Mouse (Mus musculus): ENCODE data around the gene Trpv3. TPM values are rescaled to one million over a fixed set of nuclear protein-coding genes. Genes with fewer than 3 reads are reported as not detected.
"Not testable (repeated sequence)": the region's sequence is repeated elsewhere in the genome, so short reads cannot be mapped to it uniquely, and the experiment has no call there.

Gene Trpv3
- polyA plus RNA-seq, 1 experiment from 2014 or later, result 0.04 TPM

DNA sequence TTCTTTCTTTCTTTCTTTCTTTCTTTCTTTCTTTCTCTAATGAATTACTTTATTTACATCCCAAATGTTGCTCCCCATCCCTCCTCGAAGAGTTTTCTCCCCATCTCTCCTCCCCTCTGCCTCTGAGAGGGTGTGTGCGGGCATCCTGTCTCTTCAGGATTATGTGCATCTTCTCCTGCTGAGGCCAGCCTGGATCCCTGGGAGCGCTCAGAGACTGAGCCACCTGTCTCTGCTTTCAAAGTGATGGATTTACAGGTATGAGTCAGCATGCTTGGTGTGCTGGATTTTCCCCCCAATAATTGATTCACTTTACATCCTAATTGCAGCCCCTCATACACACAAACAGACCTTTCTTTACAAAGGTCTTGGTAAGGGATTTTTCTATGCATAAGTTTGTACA, 48.8 kb downstream of the Trpv3 start:
- H3K4me2 ChIP-seq (replicated peaks), result no peak overlapping the region
- no peak for ATAC-seq
- no peaks in the 10 kb centered on the region for H3K9me3 ChIP-seq
- no peak overlapping the region for H3K27ac ChIP-seq
- H3K36me3 ChIP-seq, result no peaks in the 10 kb centered on the region
- no peaks in the 10 kb centered on the region for H3K4me1 ChIP-seq (replicated peaks)
- WGBS, result 46% methylated on average over 3 of the region's 3 CpGs
- no peak overlapping the region for H3K9ac ChIP-seq
- H3K27me3 ChIP-seq (replicated peaks), result no peaks in the 10 kb centered on the region
- H3K4me3 ChIP-seq (replicated peaks), result no peak overlapping the region

DNA sequence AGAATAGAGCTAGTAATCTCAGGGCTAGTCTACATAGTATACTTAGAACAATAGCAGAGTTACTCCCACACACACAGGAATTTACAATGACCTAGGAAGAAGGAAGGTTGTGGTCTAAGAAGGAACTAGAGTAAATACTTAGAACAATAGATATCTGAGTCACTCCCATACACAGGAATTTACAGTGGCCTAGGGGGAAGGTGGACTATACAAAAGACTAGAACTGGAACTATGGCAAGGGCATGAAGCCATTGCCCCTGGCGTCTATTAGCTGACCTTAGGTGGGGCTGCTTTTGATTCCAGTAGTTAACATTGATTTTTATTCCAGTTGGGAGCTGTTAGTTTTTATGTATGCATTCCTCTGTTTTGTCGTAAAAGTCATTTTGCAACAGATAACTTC, 51.4 kb downstream of the Trpv3 start:
- not testable (repeated sequence) for H3K4me3 ChIP-seq (replicated peaks); H3K4me1 ChIP-seq (replicated peaks); H3K9me3 ChIP-seq; ATAC-seq; H3K27ac ChIP-seq; H3K4me2 ChIP-seq (replicated peaks); H3K36me3 ChIP-seq; H3K27me3 ChIP-seq (replicated peaks); H3K9ac ChIP-seq
- 77% methylated on average over 2 of the region's 2 CpGs for WGBS

DNA sequence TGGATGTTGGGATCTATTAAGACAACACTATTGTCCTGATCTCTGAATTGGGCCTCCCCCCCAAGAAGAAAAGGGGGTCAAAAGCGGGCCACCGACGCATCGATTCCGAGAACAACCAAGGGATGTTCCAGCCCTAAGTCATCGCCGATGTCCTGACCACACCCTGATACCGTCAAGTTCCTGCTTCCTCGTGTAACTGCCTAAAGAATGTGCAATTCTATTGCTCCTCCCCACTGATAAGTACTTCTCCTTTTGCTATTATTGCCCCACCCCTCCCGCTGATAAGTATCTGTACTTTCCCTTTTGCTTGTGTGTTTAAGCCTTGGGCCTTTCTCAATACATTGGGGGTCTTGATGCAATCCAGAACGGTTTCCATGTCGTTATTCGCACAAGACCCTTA, 53.9 kb downstream of the Trpv3 start:
- 89% methylated on average over 13 of the region's 13 CpGs for WGBS
- not testable (repeated sequence) for H3K4me3 ChIP-seq (replicated peaks); H3K27ac ChIP-seq; H3K36me3 ChIP-seq; H3K4me2 ChIP-seq (replicated peaks); ATAC-seq; H3K9ac ChIP-seq; H3K27me3 ChIP-seq (replicated peaks); H3K4me1 ChIP-seq (replicated peaks); H3K9me3 ChIP-seq

DNA sequence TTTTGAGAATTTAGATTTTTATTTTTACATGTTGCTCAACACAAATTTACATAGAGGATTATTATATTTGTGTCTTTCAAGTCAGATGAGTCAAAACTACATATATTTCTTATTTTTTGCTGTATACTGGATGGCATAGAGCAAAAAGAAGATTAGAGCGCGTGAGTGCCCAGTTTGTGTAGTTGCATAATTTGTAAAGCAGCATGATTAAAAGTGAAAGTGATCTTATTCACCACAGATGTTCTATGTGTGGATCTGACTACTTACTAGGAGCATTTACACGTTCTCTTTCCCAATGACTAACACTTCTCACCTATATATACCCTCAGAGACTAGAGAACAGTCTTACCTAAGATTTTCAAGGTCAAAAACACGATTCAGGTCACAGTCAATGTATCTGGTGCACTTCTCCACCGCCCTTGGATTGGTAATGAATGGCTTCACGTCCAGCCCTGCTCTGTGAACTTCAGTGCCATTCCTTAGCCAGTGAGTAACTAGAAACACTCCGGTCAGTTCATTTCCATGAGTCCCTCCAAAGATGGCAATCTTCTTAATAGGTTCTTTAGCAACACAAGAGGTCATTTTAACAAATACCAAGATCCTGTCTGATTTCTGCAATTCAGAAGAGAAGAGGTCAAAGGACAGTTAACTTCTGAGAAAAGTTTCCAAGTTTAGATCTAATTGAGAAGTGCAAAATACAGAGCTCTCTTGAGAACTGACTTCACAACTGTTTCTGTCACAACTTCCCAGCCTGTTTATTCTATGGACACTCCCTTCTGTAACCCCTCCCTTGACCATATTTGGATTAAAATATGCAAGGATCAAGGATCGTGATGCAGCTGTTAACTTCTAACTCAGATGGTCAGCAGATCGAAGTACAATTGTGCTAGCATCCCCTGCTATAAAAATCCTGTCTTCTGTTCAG, 57.0 kb downstream of the Trpv3 start:
- no peak overlapping the region for H3K4me3 ChIP-seq (replicated peaks)
- no peaks in the 10 kb centered on the region for H3K27me3 ChIP-seq (replicated peaks)
- H3K27ac ChIP-seq, result no peak overlapping the region
- no peak overlapping the region for H3K4me2 ChIP-seq (replicated peaks)
- H3K9ac ChIP-seq, result no peak overlapping the region
- H3K36me3 ChIP-seq, result no peaks in the 10 kb centered on the region
- ATAC-seq, result no peak
- H3K4me1 ChIP-seq (replicated peaks), result 0 out of 2 replicates have a peak, but pooled peaks cover 4% of the 10 kb centered on the region
- WGBS, result 64% methylated on average over 9 of the region's 9 CpGs
- no peaks in the 10 kb centered on the region for H3K9me3 ChIP-seq

DNA sequence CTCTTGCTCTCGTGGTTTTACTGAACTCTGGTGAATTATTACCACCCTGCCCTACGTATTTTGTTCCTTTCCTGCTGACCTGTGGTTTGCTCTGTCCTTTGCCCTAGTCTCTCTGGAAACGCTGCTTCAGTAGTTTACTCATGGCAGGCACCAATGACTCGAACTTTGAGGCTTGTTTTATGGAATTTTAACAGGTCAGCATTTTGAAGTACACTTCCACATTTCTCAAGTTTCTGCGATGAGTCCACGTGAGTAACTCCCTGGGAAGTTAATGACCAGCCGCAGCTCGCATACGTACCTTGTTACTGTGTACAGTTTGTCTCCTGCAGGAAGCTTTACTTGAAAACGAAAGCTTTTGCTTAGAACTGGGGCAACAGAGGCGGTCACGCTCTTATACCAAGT, 59.3 kb downstream of the Trpv3 start:
- ATAC-seq, result peak; percentile 94
- H3K27me3 ChIP-seq (replicated peaks), result no peaks in the 10 kb centered on the region

DNA sequence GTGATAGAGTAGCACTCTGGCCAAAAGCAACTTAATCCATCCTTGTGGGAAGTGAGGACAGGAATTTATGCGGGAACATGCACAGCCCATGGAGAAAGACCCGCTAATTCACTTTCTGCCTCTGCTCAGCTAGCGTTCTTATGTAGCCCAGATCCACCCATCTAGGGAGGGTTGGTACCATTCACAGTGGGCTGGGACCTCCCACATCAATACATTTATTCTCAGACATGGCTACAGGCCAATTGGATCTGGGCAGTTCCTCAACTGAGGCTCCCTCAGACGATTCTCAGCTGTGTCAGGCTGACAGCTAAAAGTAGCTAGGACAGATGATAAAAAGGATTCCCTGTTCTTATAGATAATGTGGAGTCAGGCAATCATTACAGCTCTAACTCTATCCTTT, 60.2 kb downstream of the Trpv3 start:
- Histone ChIP-seq H3K4me3 (replicated peaks) (no peak overlapping the region), H3K27ac (no peak overlapping the region), H3K9me3 (no peaks in the 10 kb centered on the region), H3K4me1 (replicated peaks) (0 out of 2 replicates have a peak, but pooled peaks cover 4% of the 10 kb centered on the region), H3K27me3 (replicated peaks) (no peaks in the 10 kb centered on the region), H3K9ac (no peak overlapping the region), H3K4me2 (replicated peaks) (no peak overlapping the region), H3K36me3 (no peaks in the 10 kb centered on the region)
- ATAC-seq, result peak; percentile 27
- WGBS, result 54% methylated on average over 4 of the region's 4 CpGs

More for the DNA sequence above, 59.3 kb downstream of the Trpv3 start:
- 0 out of 2 replicates have a peak overlapping the region, but pooled peaks have one; percentile 23 for H3K27ac ChIP-seq
- no peak overlapping the region for H3K4me3 ChIP-seq (replicated peaks)
- WGBS, result 23% methylated on average over 12 of the region's 12 CpGs
- 0 out of 2 replicates have a peak, but pooled peaks cover 4% of the 10 kb centered on the region for H3K4me1 ChIP-seq (replicated peaks)
- H3K9me3 ChIP-seq, result no peaks in the 10 kb centered on the region
- H3K9ac ChIP-seq, result no peak overlapping the region
- H3K4me2 ChIP-seq (replicated peaks), result peak overlapping the region; percentile 37
- no peaks in the 10 kb centered on the region for H3K36me3 ChIP-seq

DNA sequence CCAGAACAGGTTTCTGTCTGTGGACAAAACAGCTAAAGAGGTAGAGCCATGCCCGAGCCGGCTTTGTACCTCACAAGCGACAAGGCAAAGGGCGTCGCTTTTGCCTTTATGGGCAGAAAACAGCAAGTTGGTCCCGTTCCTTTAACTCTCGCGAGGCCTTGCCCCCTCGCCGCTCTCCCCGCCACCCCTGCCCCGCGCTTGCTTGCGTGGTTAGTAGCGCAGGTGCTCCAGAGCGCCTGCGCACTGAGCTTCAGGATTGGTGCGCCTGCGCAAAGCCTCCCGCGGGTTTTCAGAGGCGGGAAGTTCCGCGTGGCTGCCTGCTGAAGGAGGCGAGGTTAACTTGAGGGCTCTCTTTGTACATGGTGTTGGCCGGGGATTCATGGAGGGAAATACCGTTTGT, 62.3 kb downstream of the Trpv3 start, which contains the start of the genes Aspa, Gm49340 and Spata22:
Gene Aspa, minus strand, starts transcription at position 155 of the 400 bp plus-strand sequence.
Gene Gm49340, plus strand, starts transcription at position 300 of the 400 bp plus-strand sequence.
Gene Spata22, plus strand, starts transcription at position 300 of the 400 bp plus-strand sequence.
- Histone ChIP-seq H3K4me3 (replicated peaks) (no peak within 1 kb of the TSS), H3K9ac (no peak within 1 kb of the TSS), H3K4me1 (replicated peaks) (0 out of 2 replicates have a peak, but pooled peaks cover 4% of the 10 kb centered on the region), H3K4me2 (replicated peaks) (no peak within 1 kb of the TSS), H3K36me3 (no peaks in the 10 kb centered on the region), H3K9me3 (no peaks in the 10 kb centered on the region), H3K27ac (no peak within 1 kb of the TSS), H3K27me3 (replicated peaks) (no peaks in the 10 kb centered on the region)
- no peak for ATAC-seq
- WGBS, result 81% methylated on average over 27 of the region's 27 CpGs

GRCm38 (mm10) chr11:73333357-73333756, 66.2 kb downstream of the Trpv3 start:
- H3K27ac ChIP-seq, result no peak overlapping the region

DNA sequence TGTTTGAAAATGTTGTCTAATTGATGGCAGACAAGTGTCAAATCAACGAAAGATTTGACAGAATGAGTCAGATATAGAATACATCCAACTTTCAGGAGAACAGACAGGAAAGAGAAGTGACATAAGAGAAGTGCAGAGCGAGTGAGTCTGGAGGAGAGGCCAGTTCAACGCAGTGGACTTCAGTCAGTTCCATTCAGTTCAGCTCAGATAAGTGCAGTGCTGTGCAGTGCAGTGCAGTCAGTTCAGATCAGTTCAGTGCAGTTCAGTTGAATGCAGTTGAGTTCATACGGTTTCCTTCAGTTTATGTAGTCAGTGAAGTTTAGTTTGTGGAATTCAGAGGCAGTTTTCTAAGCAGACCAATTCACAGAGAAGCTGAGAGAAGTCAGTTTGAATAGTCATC, 69.7 kb downstream of the Trpv3 start:
- H3K27ac ChIP-seq, result no peak overlapping the region
- no peak overlapping the region for H3K4me2 ChIP-seq (replicated peaks)
- H3K27me3 ChIP-seq (replicated peaks), result no peaks in the 10 kb centered on the region
- no peaks in the 10 kb centered on the region for H3K36me3 ChIP-seq
- no peak overlapping the region for H3K9ac ChIP-seq
- no peak overlapping the region for H3K4me3 ChIP-seq (replicated peaks)
- no peaks in the 10 kb centered on the region for H3K4me1 ChIP-seq (replicated peaks)
- H3K9me3 ChIP-seq, result no peaks in the 10 kb centered on the region
- ATAC-seq, result no peak
- WGBS, result 79% methylated on average over 4 of the region's 4 CpGs

More at GRCm38 (mm10) chr11:73333357-73333756, 66.2 kb downstream of the Trpv3 start:
- H3K9ac ChIP-seq, result no peak overlapping the region
- no peaks in the 10 kb centered on the region for H3K4me1 ChIP-seq (replicated peaks)
- no peaks in the 10 kb centered on the region for H3K27me3 ChIP-seq (replicated peaks)
- H3K4me2 ChIP-seq (replicated peaks), result no peak overlapping the region
- no peaks in the 10 kb centered on the region for H3K9me3 ChIP-seq
- H3K4me3 ChIP-seq (replicated peaks), result no peak overlapping the region
- H3K36me3 ChIP-seq, result no peaks in the 10 kb centered on the region
- ATAC-seq, result no peak
- 67% methylated on average over 2 of the region's 2 CpGs for WGBS

Other genes with a start within 250 kb of the Trpv3 start
- gene Camkk1, start 248.4 kb upstream of the Trpv3 start, polyA plus RNA-seq (2015; fragmentation: Nextera tagmentation; extraction: Ambion mirVana), result 8.5 and 8.6 TPM in 2 replicates
- gene Ncbp3, start 219.6 kb upstream of the Trpv3 start, polyA plus RNA-seq (2015; fragmentation: Nextera tagmentation; extraction: Ambion mirVana), result 9.3 and 9.7 TPM in 2 replicates
- gene Itgae, start 176.8 kb upstream of the Trpv3 start, polyA plus RNA-seq (2015; fragmentation: Nextera tagmentation; extraction: Ambion mirVana), result 0.19 and 0.35 TPM in 2 replicates
- 15.2 and 16.5 TPM in 2 replicates for gene Haspin, start 129.1 kb upstream of the Trpv3 start, polyA plus RNA-seq (2015; fragmentation: Nextera tagmentation; extraction: Ambion mirVana)
- 0.09 TPM in 1 of 2 replicates, not detected in the other for gene P2rx5, start 107.0 kb upstream of the Trpv3 start, polyA plus RNA-seq (2015; fragmentation: Nextera tagmentation; extraction: Ambion mirVana)
- 118 and 126 TPM in 2 replicates for gene Emc6, start 90.4 kb upstream of the Trpv3 start, polyA plus RNA-seq (2015; fragmentation: Nextera tagmentation; extraction: Ambion mirVana)
- gene Tax1bp3, start 90.3 kb upstream of the Trpv3 start, polyA plus RNA-seq (2015; fragmentation: Nextera tagmentation; extraction: Ambion mirVana), result 208 and 212 TPM in 2 replicates
- gene Ctns, start 68.3 kb upstream of the Trpv3 start, polyA plus RNA-seq (2015; fragmentation: Nextera tagmentation; extraction: Ambion mirVana), result 23.8 and 25.1 TPM in 2 replicates
- gene Shpk, start 67.9 kb upstream of the Trpv3 start, polyA plus RNA-seq (2015; fragmentation: Nextera tagmentation; extraction: Ambion mirVana), result 6.2 and 8.1 TPM in 2 replicates
- gene Trpv1, start 33.1 kb upstream of the Trpv3 start, polyA plus RNA-seq (2015; fragmentation: Nextera tagmentation; extraction: Ambion mirVana), result 0.10 TPM in 2 replicates
- 0.94 and 1.3 TPM in 2 replicates for gene Aspa, start 62.2 kb downstream of the Trpv3 start, polyA plus RNA-seq (2015; fragmentation: Nextera tagmentation; extraction: Ambion mirVana)
- not detected in 2 replicates for gene Gm49340, start 62.4 kb downstream of the Trpv3 start, polyA plus RNA-seq (2015; fragmentation: Nextera tagmentation; extraction: Ambion mirVana)
- gene Spata22, start 62.4 kb downstream of the Trpv3 start, polyA plus RNA-seq (2015; fragmentation: Nextera tagmentation; extraction: Ambion mirVana), result 0.18 and 0.47 TPM in 2 replicates
- not detected in 2 replicates for gene Olfr20, start 83.4 kb downstream of the Trpv3 start, polyA plus RNA-seq (2015; fragmentation: Nextera tagmentation; extraction: Ambion mirVana)
- not detected in 2 replicates for gene Olfr376, start 103.9 kb downstream of the Trpv3 start, polyA plus RNA-seq (2015; fragmentation: Nextera tagmentation; extraction: Ambion mirVana)
- gene Olfr1, start 132.2 kb downstream of the Trpv3 start, polyA plus RNA-seq (2015; fragmentation: Nextera tagmentation; extraction: Ambion mirVana), result not detected in 2 replicates
- not detected in 2 replicates for gene Olfr378, start 161.1 kb downstream of the Trpv3 start, polyA plus RNA-seq (2015; fragmentation: Nextera tagmentation; extraction: Ambion mirVana)
- gene Olfr380, start 190.1 kb downstream of the Trpv3 start, polyA plus RNA-seq (2015; fragmentation: Nextera tagmentation; extraction: Ambion mirVana), result not detected in 2 replicates
- gene Olfr381, start 224.2 kb downstream of the Trpv3 start, polyA plus RNA-seq (2015; fragmentation: Nextera tagmentation; extraction: Ambion mirVana), result not detected in 2 replicates
- not detected in 2 replicates for gene Olfr382, start 249.8 kb downstream of the Trpv3 start, polyA plus RNA-seq (2015; fragmentation: Nextera tagmentation; extraction: Ambion mirVana)

Measured in intestine, embryonic 15.5 days (tissue).